Mouse (Mus musculus) megakaryocyte, embryonic 14.5 days (primary cell): Measurements from ENCODE around the gene Lrp1.

Experiments used
- FLI1 ChIP-seq: IDR thresholded peaks from 2 replicates; pipeline ENCODE4 v1.6.1; 2012; ENCODE audit warnings: low read length, inconsistent platforms, mixed read lengths
- GATA1 ChIP-seq: IDR thresholded peaks from 3 replicates; pipeline ENCODE4 v1.6.1; 2012; ENCODE audit warnings: mixed read lengths, low read length, inconsistent platforms, borderline replicate concordance

- TF ChIP-seq GATA1 (no peak), FLI1 (no peak)
Measured at GRCm38 (mm10) chr10:127544375-127544774, 76.6 kb downstream of the Lrp1 start.
